ENCODE assay signal across 13 mouse cellular contexts in genomic region chr13:58937884-58938283, GRCm38 (mm10).
"Had no signal": no experiment of that assay in that cellular context is flagged by ENCODE, and none has a peak within 500 bp of the region (broad histone marks: within the 10 kb centered on the region; RNA-seq: fewer than 3 reads in every experiment).

No protein-coding gene starts in this region.

- DNase-seq: lung, adult 2 months; right cerebral cortex, postnatal 14 days; thymus, adult 2 months; thymus, postnatal 25 days; thymus, postnatal 4 days had no signal

- H3K27me3 ChIP-seq: lung, embryonic 15.5 days; megakaryocyte, embryonic 14.5 days; midbrain, embryonic 13.5 days; midbrain, embryonic 15.5 days; neural tube, embryonic 12.5 days; stomach, embryonic 15.5 days had no signal

- H3K27ac ChIP-seq: lung, embryonic 15.5 days; macrophage; midbrain, embryonic 13.5 days; midbrain, embryonic 15.5 days; neural tube, embryonic 12.5 days; stomach, embryonic 15.5 days; stomach, postnatal 0 days had no signal

- H3K4me1 ChIP-seq: megakaryocyte, embryonic 14.5 days; stomach, embryonic 15.5 days had no signal

- H3K4me3 ChIP-seq: lung, embryonic 15.5 days; megakaryocyte, embryonic 14.5 days; midbrain, embryonic 13.5 days; midbrain, embryonic 15.5 days; neural tube, embryonic 12.5 days; stomach, embryonic 15.5 days had no signal
